In the genomic region with DNA sequence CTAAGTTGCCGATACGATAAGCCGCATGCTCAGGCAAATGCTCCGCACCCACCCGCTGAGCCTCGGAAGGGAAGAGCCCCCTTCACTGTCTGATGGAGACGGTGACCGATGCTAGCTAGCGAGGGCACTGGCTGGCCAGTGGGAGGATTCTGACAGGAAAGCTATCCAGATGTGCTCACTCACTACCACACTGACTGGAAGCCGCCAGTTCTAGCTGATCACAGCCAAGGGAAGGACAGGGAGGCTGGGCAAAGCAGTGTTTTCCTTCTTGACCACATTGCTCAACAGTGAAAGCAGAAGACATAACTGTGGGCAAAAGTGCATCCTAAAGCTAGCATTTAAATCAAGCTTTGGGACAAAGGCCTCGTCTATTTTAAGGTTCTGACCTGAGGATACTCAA, we compare ENCODE assay signal across 23 mouse cellular contexts. TPM values are rescaled to one million over a fixed set of nuclear protein-coding genes. Genes with fewer than 3 reads are reported as not detected.
DNase-seq lines count a peak whose midpoint lies in the region; ATAC-seq lines count a peak whose summit lies in the region.
"Had no signal": no experiment of that assay in that cellular context is flagged by ENCODE, and none has a peak within 500 bp of the region (broad histone marks: within the 10 kb centered on the region; RNA-seq: fewer than 3 reads in every experiment).

No protein-coding gene starts in this region.

- DNase-seq in cerebellum, adult 11-12 months: peak; percentile 42
- DNase-seq in cerebellum, adult 9-10 months: no peak
- DNase-seq in kidney, adult 18-20 months: no peak
- no peak for DNase-seq in gastrocnemius, postnatal 25 days
- no peak for DNase-seq in layer of hippocampus, postnatal 36 days
- DNase-seq: adrenal gland, postnatal 14 days; embryo, embryonic 11 days; gastrocnemius, postnatal 36 days; heart, postnatal 4 days; retina, postnatal 1 day; thymus, postnatal 25 days had no signal

- H3K27ac ChIP-seq in kidney, embryonic 16.5 days (ENCODE audit: low read length): no peak overlapping the region
- no peak overlapping the region for H3K27ac ChIP-seq in lung, embryonic 16.5 days (ENCODE audit: low read length)
- H3K27ac ChIP-seq: forebrain, embryonic 15.5 days; kidney, embryonic 15.5 days; limb, embryonic 13.5 days; liver, embryonic 15.5 days had no signal

- H3K36me3 ChIP-seq in kidney, embryonic 16.5 days (ENCODE audit: insufficient read depth, low read length): no peaks in the 10 kb centered on the region
- H3K36me3 ChIP-seq in lung, embryonic 16.5 days (ENCODE audit: control insufficient read depth, insufficient read depth, low read length): no peaks in the 10 kb centered on the region
- H3K36me3 ChIP-seq: forebrain, embryonic 15.5 days; limb, embryonic 13.5 days; liver, embryonic 15.5 days had no signal

- no peak for ATAC-seq in kidney, embryonic 16.5 days (ENCODE audit: low FRiP score, low TSS enrichment)
- peak; percentile 13; the same call in 1 of the 2 replicates for ATAC-seq in lung, embryonic 16.5 days (ENCODE audit: low read depth)
- ATAC-seq in megakaryocyte, adult 5-6 weeks (ENCODE audit: poor library complexity, severe bottlenecking): peak; percentile 41
- ATAC-seq: CD4-positive, CD25-positive, alpha-beta regulatory T cell, adult 4 months; forebrain, embryonic 15.5 days; hindbrain, embryonic 16.5 days; intestine, embryonic 16.5 days; Patski had no signal

- H3K9ac ChIP-seq in kidney, embryonic 16.5 days (replicated peaks; ENCODE audit: low read length): peak overlapping the region; percentile 6; the same call in 1 of the 2 replicates
- no peak overlapping the region for H3K9ac ChIP-seq in lung, embryonic 16.5 days (ENCODE audit: low read length)
- H3K9ac ChIP-seq: forebrain, embryonic 15.5 days; heart, embryonic 12.5 days; kidney, embryonic 15.5 days; limb, embryonic 13.5 days; liver, embryonic 15.5 days had no signal

- H3K4me2 ChIP-seq in kidney, embryonic 16.5 days (replicated peaks; ENCODE audit: low read depth, low read length): no peak overlapping the region
- peak overlapping the region; percentile 21 for H3K4me2 ChIP-seq in lung, embryonic 16.5 days (ENCODE audit: low read depth, low read length)
- H3K4me2 ChIP-seq: forebrain, embryonic 15.5 days; heart, embryonic 12.5 days; kidney, embryonic 15.5 days; limb, embryonic 13.5 days; liver, embryonic 15.5 days had no signal

- H3K4me1 ChIP-seq in kidney, embryonic 16.5 days (ENCODE audit: insufficient read depth, low read length): peaks cover 48% of the 10 kb centered on the region
- peaks cover 26% of the 10 kb centered on the region for H3K4me1 ChIP-seq in lung, embryonic 16.5 days (replicated peaks; ENCODE audit: control insufficient read depth, insufficient read depth, low read length)

- 61% methylated on average over 11 of the region's 11 CpGs for WGBS in kidney, embryonic 16.5 days
- WGBS in lung, embryonic 16.5 days: 52% methylated on average over 11 of the region's 11 CpGs

- no peaks in the 10 kb centered on the region for H3K27me3 ChIP-seq in kidney, embryonic 16.5 days (ENCODE audit: insufficient read depth, low read length)
- no peaks in the 10 kb centered on the region for H3K27me3 ChIP-seq in lung, embryonic 16.5 days (ENCODE audit: control insufficient read depth, insufficient read depth, low read depth, low read length)
- H3K27me3 ChIP-seq: forebrain, embryonic 15.5 days; heart, embryonic 12.5 days; kidney, embryonic 15.5 days; limb, embryonic 13.5 days; liver, embryonic 15.5 days; Patski had no signal

- H3K4me3 ChIP-seq in kidney, embryonic 16.5 days (ENCODE audit: low read length): no peak overlapping the region
- no peak overlapping the region for H3K4me3 ChIP-seq in lung, embryonic 16.5 days (ENCODE audit: low read length)
- H3K4me3 ChIP-seq: forebrain, embryonic 15.5 days; heart, embryonic 12.5 days; kidney, embryonic 15.5 days; limb, embryonic 13.5 days; liver, embryonic 15.5 days had no signal

- H3K9me3 ChIP-seq in kidney, embryonic 16.5 days (ENCODE audit: low read length): no peaks in the 10 kb centered on the region
- no peaks in the 10 kb centered on the region for H3K9me3 ChIP-seq in lung, embryonic 16.5 days (ENCODE audit: control insufficient read depth, low read length)
- H3K9me3 ChIP-seq: forebrain, embryonic 15.5 days; heart, embryonic 12.5 days; kidney, embryonic 15.5 days; limb, embryonic 13.5 days; liver, embryonic 15.5 days had no signal

RNA-seq across cellular contexts. Expression of gene Cnksr3, which starts 4.7 kb away (rescaled TPM):
- polyA plus RNA-seq in kidney, embryonic 16.5 days (2015; fragmentation: Nextera tagmentation; extraction: Ambion mirVana): 18.5 and 19.9 TPM in 2 replicates
- polyA plus RNA-seq in lung, embryonic 16.5 days (2015; fragmentation: Nextera tagmentation; extraction: Ambion mirVana): 10.1 and 11.0 TPM in 2 replicates
- total RNA-seq in megakaryocyte, adult 5-6 weeks (2015): 5.6 and 7.9 TPM in 2 replicates
- 3.6 and 3.7 TPM in 2 replicates for total RNA-seq in megakaryocyte, adult 5-6 weeks (2017)
- total RNA-seq in gastrocnemius, postnatal 25 days (2021): 1 to 10 TPM; 4.0 TPM
- 1 to 10 TPM; 5.3 to 7.2 TPM for total RNA-seq in layer of hippocampus, postnatal 36 days (2021)
